ENCODE assay signal across 26 mouse cellular contexts in genomic region chr11:73232513-73232912, GRCm38 (mm10). TPM values are rescaled to one million over a fixed set of nuclear protein-coding genes. Genes with fewer than 3 reads are reported as not detected.
DNase-seq lines count a peak whose midpoint lies in the region; TF ChIP-seq lines count a peak whose summit lies in the region.
"Had no signal": no experiment of that assay in that cellular context is flagged by ENCODE, and none has a peak within 500 bp of the region (broad histone marks: within the 10 kb centered on the region; RNA-seq: fewer than 3 reads in every experiment).

No protein-coding gene starts in this region.

- 54% methylated on average over 2 of the region's 2 CpGs for WGBS in thymus, adult 2 months

- no peak for TF ChIP-seq CTCF in CH12.LX (conservative IDR thresholded peaks at IDR 0.05 in 1 of 2, IDR thresholded peaks at IDR 0.05 in 1 of 2; ENCODE audit: low read depth in 2 of 2, low read length in 2 of 2)
- no peak for TF ChIP-seq CTCF in thymus, adult 2 months (IDR thresholded peaks at IDR 0.05; ENCODE audit: borderline replicate concordance, control insufficient read depth, extremely low read depth, insufficient read depth, low read length, poor library complexity)

- no peaks in the 10 kb centered on the region for H3K36me3 ChIP-seq in CH12.LX (replicated peaks in 1 of 2; ENCODE audit: control insufficient read depth in 1 of 2, insufficient read depth in 1 of 2, low read length in 1 of 2)
- no peaks in the 10 kb centered on the region for H3K36me3 ChIP-seq in thymus, adult 2 months (ENCODE audit: control insufficient read depth, insufficient read depth, low read length)
- H3K36me3 ChIP-seq: forebrain, embryonic 10.5 days; heart, embryonic 13.5 days had no signal

- peaks cover 93% of the 10 kb centered on the region for H3K27me3 ChIP-seq in CH12.LX (replicated peaks)
- H3K27me3 ChIP-seq in thymus, adult 2 months (ENCODE audit: control insufficient read depth, insufficient read depth, low read length), result no peaks in the 10 kb centered on the region
- H3K27me3 ChIP-seq: heart, embryonic 13.5 days; Patski had no signal

- TF ChIP-seq POLR2A in CH12.LX (IDR thresholded peaks at IDR 0.05; ENCODE audit: low read depth, low read length), result no peak
- TF ChIP-seq POLR2A in thymus, adult 2 months (IDR thresholded peaks at IDR 0.05; ENCODE audit: control insufficient read depth, extremely low read depth, insufficient read depth, low read length, poor library complexity), result no peak

- no peak overlapping the region for H3K4me3 ChIP-seq in CH12.LX (replicated peaks in 1 of 3; ENCODE audit: low read depth in 2 of 3, low read length in 2 of 3, poor library complexity in 1 of 3)
- no peak overlapping the region for H3K4me3 ChIP-seq in thymus, adult 2 months (ENCODE audit: control insufficient read depth, insufficient read depth, low read length)
- H3K4me3 ChIP-seq: forebrain, embryonic 10.5 days; heart, embryonic 13.5 days had no signal

- H3K9ac ChIP-seq in CH12.LX (ENCODE audit: insufficient read depth, low read depth), result no peak overlapping the region
- H3K9ac ChIP-seq: heart, embryonic 13.5 days; hindbrain, embryonic 14.5 days had no signal

- in situ Hi-C loops in CH12.LX (cut with MboI; ENCODE audit: low pct_ligation_motif_present, low pct_unique_long_range_greater_than_20kb, low sequenced_read_pairs), result no loop called here

- H3K4me1 ChIP-seq in CH12.LX (ENCODE audit: control insufficient read depth in 1 of 2, insufficient read depth in 2 of 2), result no peaks in the 10 kb centered on the region
- no peaks in the 10 kb centered on the region for H3K4me1 ChIP-seq in thymus, adult 2 months (replicated peaks; ENCODE audit: control insufficient read depth, insufficient read depth, low read length)
- H3K4me1 ChIP-seq: forebrain, embryonic 10.5 days had no signal

- DNase-seq in 416B (ENCODE audit: low read depth) (peak; percentile 26), CH12.LX (ENCODE audit: extremely low read depth) (no peak), NIH3T3 (ENCODE audit: low read depth) (peak; percentile 15)
- peak; percentile 21 for DNase-seq in brain, adult 2 months (ENCODE audit: low read depth, low spot score)
- no peak for DNase-seq in adrenal gland, postnatal 36 days
- DNase-seq in thymus, adult 2 months, result no peak
- no peak for DNase-seq in thymus, postnatal 0 days (ENCODE audit: low spot score)
- DNase-seq in layer of hippocampus, adult 9-10 months (ENCODE audit: low spot score), result no peak
- DNase-seq: adrenal gland, adult 8-10 months; cerebellum, adult 18-20 months; cerebellum, adult 9-10 months; cerebellum, postnatal 14 days; gastrocnemius, postnatal 25 days; heart, adult 18-20 months; heart, postnatal 14 days; heart, postnatal 4 days; kidney, adult 2 months had no signal

- dilution Hi-C loops in CH12.LX (cut with MboI; ENCODE audit: extremely low pct_ligation_motif_present, extremely low pct_unique_long_range_greater_than_20kb, low sequenced_read_pairs), result no loop called here

- no peaks in the 10 kb centered on the region for H3K9me3 ChIP-seq in CH12.LX (replicated peaks; ENCODE audit: low read length)
- H3K9me3 ChIP-seq: heart, embryonic 13.5 days had no signal

- peak overlapping the region; percentile 4; the same call in 1 of the 2 replicates for H3K4me2 ChIP-seq in CH12.LX (ENCODE audit: insufficient read depth, low read depth, poor library complexity, severe bottlenecking)
- H3K4me2 ChIP-seq: heart, embryonic 13.5 days; hindbrain, embryonic 14.5 days had no signal

- no peak overlapping the region for H3K27ac ChIP-seq in CH12.LX (ENCODE audit: insufficient read depth, low read depth)
- no peak overlapping the region for H3K27ac ChIP-seq in thymus, adult 2 months (ENCODE audit: control insufficient read depth, insufficient read depth, low read length)
- H3K27ac ChIP-seq: forebrain, embryonic 10.5 days; heart, embryonic 13.5 days; hindbrain, embryonic 14.5 days; hindbrain, postnatal 0 days had no signal

- H3K79me2 ChIP-seq in CH12.LX (replicated peaks; ENCODE audit: control insufficient read depth, extremely low read depth, insufficient read depth, poor library complexity, severe bottlenecking), result no peaks in the 10 kb centered on the region

- no peak for TF ChIP-seq EP300 in CH12.LX (IDR thresholded peaks at IDR 0.05; ENCODE audit: low read length)

- TF ChIP-seq RAD21 in CH12.LX (IDR thresholded peaks at IDR 0.05; ENCODE audit: low read depth, low read length), result no peak

TF ChIP-seq in CH12.LX, 34 proteins besides CTCF, POLR2A, EP300 and RAD21:
- TF ChIP-seq MAX (IDR thresholded peaks at IDR 0.05; ENCODE audit: low read length) (0 out of 2 replicates have a peak, but pooled peaks have one; percentile 33), E2F4 (IDR thresholded peaks at IDR 0.05; ENCODE audit: insufficient replicate concordance, low read depth, low read length) (no peak), MAFK (IDR thresholded peaks at IDR 0.05; ENCODE audit: insufficient replicate concordance, low read length) (no peak), MAZ (IDR thresholded peaks at IDR 0.05; ENCODE audit: low read depth, low read length) (no peak), ZMIZ1 (IDR thresholded peaks at IDR 0.05; ENCODE audit: low read depth, low read length) (no peak), USF1 (IDR thresholded peaks at IDR 0.05; ENCODE audit: low read depth, low read length) (peak; percentile 75), TBP (conservative IDR thresholded peaks at IDR 0.05; ENCODE audit: low read depth, low read length) (no peak), USF2 (conservative IDR thresholded peaks at IDR 0.05; ENCODE audit: low read depth, low read length) (peak; percentile 84), TCF12 (IDR thresholded peaks at IDR 0.05; ENCODE audit: low read depth, low read length) (no peak), ETS1 (conservative IDR thresholded peaks at IDR 0.05; ENCODE audit: low read depth, low read length) (no peak), ZNF384 (IDR thresholded peaks at IDR 0.05; ENCODE audit: low read depth, low read length) (no peak), BHLHE40 (IDR thresholded peaks at IDR 0.05; ENCODE audit: low read depth, low read length) (0 out of 2 replicates have a peak, but pooled peaks have one; percentile 20), ZC3H11A (IDR thresholded peaks at IDR 0.05; ENCODE audit: low read depth, low read length) (no peak), GABPA (IDR thresholded peaks at IDR 0.05; ENCODE audit: insufficient replicate concordance, low read depth, low read length) (no peak), POLR2AphosphoS2 (IDR thresholded peaks at IDR 0.05; ENCODE audit: low read depth, low read length) (no peak), IRF4 (IDR thresholded peaks at IDR 0.05; ENCODE audit: low read depth, low read length) (no peak), ZKSCAN1 (IDR thresholded peaks at IDR 0.05; ENCODE audit: borderline replicate concordance, low read depth, low read length) (no peak), SIN3A (IDR thresholded peaks at IDR 0.05; ENCODE audit: low read length) (no peak), MYC (IDR thresholded peaks at IDR 0.05; ENCODE audit: low read depth, low read length) (no peak)

RNA-seq across cellular contexts. Expression of gene Trpv1, which starts 1.6 kb away (rescaled TPM):
- total RNA-seq in CH12.LX (2012; rRNA removed), result 0.04 and 0.08 TPM in 2 replicates
- 0.13 TPM in 1 of 2 replicates, not detected in the other for total RNA-seq in CH12.LX (2014; rRNA removed)
- polyA plus RNA-seq in CH12.LX (2012; ENCODE audit: insufficient read length, low read depth), result not detected in 2 replicates
- under 1 TPM; 0.13 to 0.36 TPM for total RNA-seq in adrenal gland, postnatal 36 days (2021)
- polyA plus RNA-seq in thymus, adult 2 months (2012; rRNA removed), result 0.16 and 0.55 TPM in 2 replicates
- polyA plus RNA-seq in thymus, postnatal 0 days (2015; fragmentation: Nextera tagmentation; extraction: Ambion mirVana), result not detected in 2 replicates
- total RNA-seq: heart, adult 18-20 months; heart, postnatal 4 days had no signal
- polyA plus RNA-seq: forebrain, embryonic 10.5 days; forebrain, embryonic 14.5 days; heart, embryonic 13.5 days; hindbrain, embryonic 11.5 days; inflammation-experienced regulatory T-cells, adult 6 months; Patski had no signal

RNA-seq across cellular contexts. Expression of gene Shpk, which starts 33.3 kb away (rescaled TPM):
- total RNA-seq in CH12.LX (2012; rRNA removed) (1.5 and 1.8 TPM in 2 replicates), CH12.LX (2014; rRNA removed) (1.3 and 1.4 TPM in 2 replicates)
- polyA plus RNA-seq in CH12.LX (2012; ENCODE audit: insufficient read length, low read depth), result 0.76 and 0.83 TPM in 2 replicates
- total RNA-seq in adrenal gland, postnatal 36 days (2021), result 10 to 100 TPM in 1 of 2 experiments, 1 to 10 TPM in 1; 8.8 to 13.2 TPM
- polyA plus RNA-seq in thymus, adult 2 months (2012; rRNA removed), result 3.7 and 4.0 TPM in 2 replicates
- 2.2 and 2.8 TPM in 2 replicates for polyA plus RNA-seq in thymus, postnatal 0 days (2015; fragmentation: Nextera tagmentation; extraction: Ambion mirVana)

RNA-seq across cellular contexts. Expression of gene Ctns, which starts 33.7 kb away (rescaled TPM):
- total RNA-seq in CH12.LX (2012; rRNA removed) (4.8 and 5.2 TPM in 2 replicates), CH12.LX (2014; rRNA removed) (5.8 and 5.9 TPM in 2 replicates)
- polyA plus RNA-seq in CH12.LX (2012; ENCODE audit: insufficient read length, low read depth), result 4.5 and 5.2 TPM in 2 replicates
- total RNA-seq in adrenal gland, postnatal 36 days (2021), result 10 to 100 TPM; 14.3 to 16.8 TPM
- 20.1 and 20.6 TPM in 2 replicates for polyA plus RNA-seq in thymus, adult 2 months (2012; rRNA removed)
- polyA plus RNA-seq in thymus, postnatal 0 days (2015; fragmentation: Nextera tagmentation; extraction: Ambion mirVana), result 13.2 and 13.9 TPM in 2 replicates

RNA-seq across cellular contexts. Expression of gene Trpv3, which starts 34.7 kb away (rescaled TPM):
- total RNA-seq in CH12.LX (2012; rRNA removed), result under 0.01 TPM in 1 of 2 replicates, not detected in the other
- not detected in 2 replicates for total RNA-seq in CH12.LX (2014; rRNA removed)
- not detected in 2 replicates for polyA plus RNA-seq in CH12.LX (2012; ENCODE audit: insufficient read length, low read depth)
- under 1 TPM; 0.07 to 0.20 TPM for total RNA-seq in adrenal gland, postnatal 36 days (2021)
- polyA plus RNA-seq in thymus, adult 2 months (2012; rRNA removed), result 0.15 and 0.19 TPM in 2 replicates
- 0.04 TPM in 2 replicates for polyA plus RNA-seq in thymus, postnatal 0 days (2015; fragmentation: Nextera tagmentation; extraction: Ambion mirVana)
- total RNA-seq: gastrocnemius, adult 8-10 months; heart, adult 18-20 months had no signal
- polyA plus RNA-seq: forebrain, embryonic 14.5 days; heart, embryonic 13.5 days; inflammation-experienced regulatory T-cells, adult 6 months had no signal

RNA-seq across cellular contexts. Expression of gene Tax1bp3, which starts 55.6 kb away (rescaled TPM):
- total RNA-seq in CH12.LX (2012; rRNA removed), result 2.8 and 3.3 TPM in 2 replicates
- 2.5 and 2.6 TPM in 2 replicates for total RNA-seq in CH12.LX (2014; rRNA removed)
- polyA plus RNA-seq in CH12.LX (2012; ENCODE audit: insufficient read length, low read depth), result 3.3 and 3.5 TPM in 2 replicates
- 10 to 100 TPM; 74.5 to 79.4 TPM for total RNA-seq in adrenal gland, postnatal 36 days (2021)
- 63.1 and 72.0 TPM in 2 replicates for polyA plus RNA-seq in thymus, adult 2 months (2012; rRNA removed)
- 116 and 119 TPM in 2 replicates for polyA plus RNA-seq in thymus, postnatal 0 days (2015; fragmentation: Nextera tagmentation; extraction: Ambion mirVana)

Comparison
In these comparisons a context has a peak if more than half of its experiments do, and no peak if none do; other contexts are left out.
1. DNase-seq: peak in 416B (single experiment), NIH3T3 (single experiment) and brain, adult 2 months (single experiment); none in CH12.LX (single experiment), adrenal gland, postnatal 36 days (0 of 2), thymus, adult 2 months (single experiment), thymus, postnatal 0 days (single experiment) and layer of hippocampus, adult 9-10 months (single experiment).